Mouse (Mus musculus): ENCODE measurements around the gene Dmrtc1c1.
"Not testable (repeated sequence)": the region's sequence is repeated elsewhere in the genome, so short reads cannot be mapped to it uniquely, and the experiment has no call there.

The Dmrtc1c1 gene

DNA sequence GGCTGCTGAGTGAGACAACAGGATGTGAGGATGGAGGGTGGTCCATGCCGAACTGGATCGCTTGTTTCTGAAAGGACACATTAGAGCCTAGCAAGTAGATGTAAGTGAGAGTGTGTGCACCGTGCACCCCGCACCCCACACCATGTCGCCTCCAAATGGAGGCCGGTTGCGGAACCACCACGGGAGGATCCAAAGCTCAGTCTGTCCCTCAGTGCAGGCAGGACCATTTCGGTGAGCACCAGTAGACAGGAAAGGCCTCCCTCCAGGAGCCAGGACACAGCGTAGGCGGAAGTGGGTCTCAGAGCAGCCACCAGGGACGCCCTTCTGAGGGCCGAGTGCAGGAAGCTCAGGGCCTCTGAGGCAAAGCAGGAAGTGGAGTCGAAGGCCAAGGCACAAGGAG lies at the start of gene Dmrtc1c1:
TSS of gene Dmrtc1c1 (plus strand) at position 301 of the 400 bp plus-strand sequence.
- not testable (repeated sequence) for DNase-seq (ENCODE audit: low spot score)

DNA sequence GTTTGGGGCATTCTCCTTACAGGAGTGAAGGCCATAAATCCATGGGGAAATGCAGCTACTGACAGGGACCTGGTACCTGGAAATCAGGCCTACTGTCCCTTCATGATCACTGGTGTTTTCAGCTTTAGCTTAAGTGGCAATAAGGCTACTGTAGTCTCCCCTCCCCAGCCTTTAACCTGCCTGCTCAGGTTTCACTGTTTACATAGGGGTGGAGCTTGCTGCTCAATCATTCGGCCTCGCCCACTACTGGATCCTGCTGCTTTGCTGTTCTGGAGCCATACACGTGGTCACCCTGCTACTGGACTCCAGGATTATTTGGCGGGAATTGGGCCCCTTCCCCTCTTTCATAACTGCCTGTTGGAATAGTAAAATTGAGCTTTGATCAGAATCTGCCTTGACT lies 36.9 kb upstream of the Dmrtc1c1 start:
- no peak for DNase-seq (ENCODE audit: low spot score)

- DNase-seq (ENCODE audit: low spot score), result no peak
Observed at GRCm38 (mm10) chrX:102812311-102812710, 9.5 kb downstream of the Dmrtc1c1 start.

DNA sequence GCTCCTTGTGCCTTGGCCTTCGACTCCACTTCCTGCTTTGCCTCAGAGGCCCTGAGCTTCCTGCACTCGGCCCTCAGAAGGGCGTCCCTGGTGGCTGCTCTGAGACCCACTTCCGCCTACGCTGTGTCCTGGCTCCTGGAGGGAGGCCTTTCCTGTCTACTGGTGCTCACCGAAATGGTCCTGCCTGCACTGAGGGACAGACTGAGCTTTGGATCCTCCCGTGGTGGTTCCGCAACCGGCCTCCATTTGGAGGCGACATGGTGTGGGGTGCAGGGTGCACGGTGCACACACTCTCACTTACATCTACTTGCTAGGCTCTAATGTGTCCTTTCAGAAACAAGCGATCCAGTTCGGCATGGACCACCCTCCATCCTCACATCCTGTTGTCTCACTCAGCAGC lies 51.8 kb downstream of the Dmrtc1c1 start, which contains the start of gene Dmrtc1c2:
TSS of gene Dmrtc1c2 (minus strand) at position 101 of the 400 bp plus-strand sequence.
- not testable (repeated sequence) for DNase-seq (ENCODE audit: low spot score)

Measured in urinary bladder, postnatal 14 days (tissue).